Mouse (Mus musculus): ENCODE data around the gene Gars. TPM values are rescaled to one million over a fixed set of nuclear protein-coding genes. Genes with fewer than 3 reads are reported as not detected.

The Gars gene
- 100 to 1,000 TPM; 197 to 204 TPM for total RNA-seq (2021)

- intact Hi-C loops (cut with DNase I): no loop called here
- DNase-seq: peak; percentile 84
Observed at GRCm38 (mm10) chr6:55037799-55038670, at the start of gene Gars. TSS of gene Gars (plus strand) at chr6:55038007.

- intact Hi-C loops (cut with DNase I): no loop called here
- no peak for DNase-seq
Observed at GRCm38 (mm10) chr6:54988141-54988540, 49.7 kb upstream of the Gars start.

- intact Hi-C loops (cut with DNase I): loop anchor here (10.0 kb wide), 2 partner anchors 176 to 286 kb away; partner anchors contain the start of gene Znrf2
- no peak for DNase-seq
Observed at GRCm38 (mm10) chr6:54991189-54991588, 46.6 kb upstream of the Gars start.

- intact Hi-C loops (cut with DNase I): loop anchor here (10.0 kb wide), 2 partner anchors 177 to 287 kb away; partner anchors contain the start of gene Znrf2
- DNase-seq: no peak
Observed at GRCm38 (mm10) chr6:54992141-54992540, 45.7 kb upstream of the Gars start.

- DNase-seq: peak; percentile 97
- intact Hi-C loops (cut with DNase I): loop anchor here (10.0 kb wide), 2 partner anchors 178 to 288 kb away; partner anchors contain the start of gene Znrf2
Observed at GRCm38 (mm10) chr6:54992734-54993260, 45.0 kb upstream of the Gars start, which contains the start of gene Ggct. TSS of gene Ggct (minus strand) at chr6:54992950.

GRCm38 (mm10) chr6:54996361-54996760 lies 41.4 kb upstream of the Gars start:
- intact Hi-C loops (cut with DNase I): loop anchor here (10.0 kb wide), 2 partner anchors 182 to 292 kb away; partner anchors contain the start of gene Znrf2
- DNase-seq: no peak

GRCm38 (mm10) chr6:54997726-54998125 lies 40.1 kb upstream of the Gars start:
- intact Hi-C loops (cut with DNase I): loop anchor here (10.0 kb wide), 2 partner anchors 183 to 293 kb away; partner anchors contain the start of gene Znrf2
- DNase-seq: no peak

- no peak for DNase-seq
- intact Hi-C loops (cut with DNase I): no loop called here
Observed at GRCm38 (mm10) chr6:55001320-55001719, 36.5 kb upstream of the Gars start.

GRCm38 (mm10) chr6:55002438-55002837 lies 35.4 kb upstream of the Gars start:
- intact Hi-C loops (cut with DNase I): no loop called here

GRCm38 (mm10) chr6:55003559-55003958 lies 34.2 kb upstream of the Gars start:
- intact Hi-C loops (cut with DNase I): no loop called here
- DNase-seq: no peak

More at GRCm38 (mm10) chr6:55002438-55002837, 35.4 kb upstream of the Gars start:
- DNase-seq: no peak

- DNase-seq: no peak
- intact Hi-C loops (cut with DNase I): no loop called here
Observed at GRCm38 (mm10) chr6:55008401-55008800, 29.4 kb upstream of the Gars start.

- no peak for DNase-seq
- intact Hi-C loops (cut with DNase I): loop anchor here (10.0 kb wide), 2 partner anchors 155 to 415 kb away; partner anchors contain the start of genes Fkbp14 and Plekha8
Observed at GRCm38 (mm10) chr6:55009391-55010230, 28.2 kb upstream of the Gars start.

- no peak for DNase-seq
- intact Hi-C loops (cut with DNase I): loop anchor here (10.0 kb wide), 2 partner anchors 154 to 416 kb away; partner anchors contain the start of genes Fkbp14 and Plekha8
Observed at GRCm38 (mm10) chr6:55010330-55011091, 27.3 kb upstream of the Gars start.

GRCm38 (mm10) chr6:55012516-55012915 lies 25.3 kb upstream of the Gars start:
- DNase-seq: no peak
- intact Hi-C loops (cut with DNase I): loop anchor here (10.0 kb wide), 2 partner anchors 152 to 418 kb away; partner anchors contain the start of genes Fkbp14 and Plekha8

GRCm38 (mm10) chr6:55014184-55014583 lies 23.6 kb upstream of the Gars start:
- intact Hi-C loops (cut with DNase I): loop anchor here (10.0 kb wide), 2 partner anchors 151 to 419 kb away; partner anchors contain the start of genes Fkbp14 and Plekha8
- no peak for DNase-seq

- intact Hi-C loops (cut with DNase I): loop anchor here (10.0 kb wide), 2 partner anchors 149 to 421 kb away; partner anchors contain the start of genes Fkbp14 and Plekha8
- peak; percentile 21 for DNase-seq
Observed at GRCm38 (mm10) chr6:55016236-55016635, 21.6 kb upstream of the Gars start.

GRCm38 (mm10) chr6:55016710-55017583 lies 20.9 kb upstream of the Gars start:
- intact Hi-C loops (cut with DNase I): loop anchor here (10.0 kb wide), 2 partner anchors 148 to 422 kb away; partner anchors contain the start of genes Fkbp14 and Plekha8
- peak; percentile 62 for DNase-seq

- DNase-seq: no peak
- intact Hi-C loops (cut with DNase I): loop anchor here (10.0 kb wide), 2 partner anchors 146 to 424 kb away; partner anchors contain the start of genes Fkbp14 and Plekha8
Observed at GRCm38 (mm10) chr6:55018417-55018816, 19.4 kb upstream of the Gars start.

Measured in left cerebral cortex, postnatal 4 days (tissue).